In genomic region chr3:84695867-84696361, GRCm38 (mm10) we compare ENCODE assay signal across 8 mouse cellular contexts. TPM values are rescaled to one million over a fixed set of nuclear protein-coding genes. Genes with fewer than 3 reads are reported as not detected.
DNase-seq lines count a peak whose midpoint lies in the region; ATAC-seq and TF ChIP-seq lines count a peak whose summit lies in the region.

No protein-coding gene starts in this region.

- peak overlapping the region; percentile 49 for H3K4me2 ChIP-seq in forebrain, embryonic 13.5 days
- 0 out of 2 replicates have a peak overlapping the region, but pooled peaks have one; percentile 9 for H3K4me2 ChIP-seq in liver, postnatal 0 days (ENCODE audit: low read depth, low read length)
- no peak overlapping the region for H3K4me2 ChIP-seq in liver, embryonic 11.5 days
- peak overlapping the region; percentile 48 for H3K4me2 ChIP-seq in forebrain, embryonic 16.5 days (ENCODE audit: low read length)

- TF ChIP-seq EP300 in liver, postnatal 0 days (IDR thresholded peaks at IDR 0.05; ENCODE audit: low read depth): no peak

- H3K9me3 ChIP-seq in forebrain, embryonic 13.5 days (replicated peaks): no peaks in the 10 kb centered on the region
- no peaks in the 10 kb centered on the region for H3K9me3 ChIP-seq in forebrain, embryonic 10.5 days
- no peaks in the 10 kb centered on the region for H3K9me3 ChIP-seq in liver, postnatal 0 days (ENCODE audit: low read length)
- H3K9me3 ChIP-seq in liver, embryonic 11.5 days (ENCODE audit: control insufficient read depth, low read length): no peaks in the 10 kb centered on the region
- no peaks in the 10 kb centered on the region for H3K9me3 ChIP-seq in forebrain, embryonic 16.5 days (ENCODE audit: control insufficient read depth, low read length)

- no peaks in the 10 kb centered on the region for H3K36me3 ChIP-seq in forebrain, embryonic 13.5 days (ENCODE audit: poor library complexity, severe bottlenecking)
- no peaks in the 10 kb centered on the region for H3K36me3 ChIP-seq in forebrain, embryonic 10.5 days (replicated peaks)
- no peaks in the 10 kb centered on the region for H3K36me3 ChIP-seq in liver, postnatal 0 days (replicated peaks; ENCODE audit: insufficient read depth, low read length)
- no peaks in the 10 kb centered on the region for H3K36me3 ChIP-seq in liver, embryonic 11.5 days (ENCODE audit: control insufficient read depth, insufficient read depth, low read length)
- no peaks in the 10 kb centered on the region for H3K36me3 ChIP-seq in forebrain, embryonic 16.5 days (ENCODE audit: control insufficient read depth, insufficient read depth)

- H3K9ac ChIP-seq in forebrain, embryonic 13.5 days: no peak overlapping the region
- H3K9ac ChIP-seq in liver, postnatal 0 days (replicated peaks): no peak overlapping the region
- no peak overlapping the region for H3K9ac ChIP-seq in liver, embryonic 11.5 days (ENCODE audit: low read depth, low read length)
- no peak overlapping the region for H3K9ac ChIP-seq in forebrain, embryonic 16.5 days (replicated peaks; ENCODE audit: low read depth, low read length)

- 58% methylated on average over 9 of the region's 9 CpGs for WGBS in forebrain, embryonic 13.5 days
- 89% methylated on average over 9 of the region's 9 CpGs for WGBS in forebrain, embryonic 10.5 days
- WGBS in liver, postnatal 0 days (ENCODE audit: insufficient replicate concordance): 78% methylated on average over 9 of the region's 9 CpGs
- WGBS in liver, embryonic 11.5 days: 78% methylated on average over 9 of the region's 9 CpGs
- WGBS in forebrain, embryonic 16.5 days: 38% methylated on average over 9 of the region's 9 CpGs

- peak overlapping the region; percentile 10 for H3K27ac ChIP-seq in forebrain, embryonic 13.5 days
- no peak overlapping the region for H3K27ac ChIP-seq in forebrain, embryonic 10.5 days
- H3K27ac ChIP-seq in liver, postnatal 0 days (ENCODE audit: low read depth): no peak overlapping the region
- H3K27ac ChIP-seq in liver, embryonic 11.5 days (ENCODE audit: low read depth, low read length): no peak overlapping the region
- no peak overlapping the region for H3K27ac ChIP-seq in forebrain, embryonic 16.5 days (ENCODE audit: low read length)

- H3K27me3 ChIP-seq in forebrain, embryonic 13.5 days: no peaks in the 10 kb centered on the region
- no peaks in the 10 kb centered on the region for H3K27me3 ChIP-seq in forebrain, embryonic 10.5 days (ENCODE audit: poor library complexity, severe bottlenecking)
- no peaks in the 10 kb centered on the region for H3K27me3 ChIP-seq in liver, postnatal 0 days (ENCODE audit: insufficient read depth, low read length)
- H3K27me3 ChIP-seq in liver, embryonic 11.5 days (replicated peaks; ENCODE audit: control insufficient read depth, insufficient read depth, low read length): no peaks in the 10 kb centered on the region
- no peaks in the 10 kb centered on the region; the same call in 1 of the 2 replicates for H3K27me3 ChIP-seq in forebrain, embryonic 16.5 days (replicated peaks; ENCODE audit: control insufficient read depth, insufficient read depth, low read length)

- no peak for DNase-seq in forebrain, embryonic 10.5 days (ENCODE audit: extremely low spot score, low spot score)
- DNase-seq in liver, postnatal 0 days: no peak
- no peak for DNase-seq in liver, embryonic 11.5 days (ENCODE audit: low spot score)
- peak; percentile 63 to 83 for DNase-seq in lung, postnatal 4 days
- DNase-seq in spleen, postnatal 14 days (ENCODE audit: low spot score in 2 of 2): no peak
- no peak for DNase-seq in ovary, postnatal 14 days (ENCODE audit: low spot score)

- no peak overlapping the region for H3K4me3 ChIP-seq in forebrain, embryonic 13.5 days
- H3K4me3 ChIP-seq in forebrain, embryonic 10.5 days: no peak overlapping the region
- no peak overlapping the region for H3K4me3 ChIP-seq in liver, postnatal 0 days (ENCODE audit: low read depth, low read length)
- no peak overlapping the region for H3K4me3 ChIP-seq in liver, embryonic 11.5 days (ENCODE audit: low read depth, low read length)
- peak overlapping the region; percentile 17 for H3K4me3 ChIP-seq in forebrain, embryonic 16.5 days (replicated peaks; ENCODE audit: low read length)

- peak; percentile 14; the same call in 1 of the 2 replicates for ATAC-seq in forebrain, embryonic 13.5 days
- no peak for ATAC-seq in liver, postnatal 0 days
- ATAC-seq in liver, embryonic 11.5 days (replicated peaks; ENCODE audit: low FRiP score): no peak
- ATAC-seq in forebrain, embryonic 16.5 days: peak; percentile 10; the same call in 1 of the 2 replicates

- TF ChIP-seq CTCF in liver, postnatal 0 days (IDR thresholded peaks at IDR 0.05; ENCODE audit: low read depth): no peak

- peaks cover 18% of the 10 kb centered on the region for H3K4me1 ChIP-seq in forebrain, embryonic 13.5 days
- peaks cover 10% of the 10 kb centered on the region for H3K4me1 ChIP-seq in forebrain, embryonic 10.5 days
- no peaks in the 10 kb centered on the region for H3K4me1 ChIP-seq in liver, postnatal 0 days (ENCODE audit: insufficient read depth)
- H3K4me1 ChIP-seq in liver, embryonic 11.5 days (replicated peaks; ENCODE audit: control insufficient read depth, insufficient read depth, low read length): no peaks in the 10 kb centered on the region
- peaks cover 12% of the 10 kb centered on the region for H3K4me1 ChIP-seq in forebrain, embryonic 16.5 days (replicated peaks; ENCODE audit: control insufficient read depth, insufficient read depth, low read length)

RNA-seq across cellular contexts. Expression of gene Tmem154, which starts 29.9 kb away (rescaled TPM):
- 0.31 TPM in 2 replicates for polyA plus RNA-seq in forebrain, embryonic 13.5 days (2015; fragmentation: Nextera tagmentation; extraction: Ambion mirVana)
- 0.18 and 0.27 TPM in 2 replicates for polyA plus RNA-seq in forebrain, embryonic 10.5 days (2016; fragmentation: Nextera tagmentation; extraction: Ambion mirVana)
- polyA plus RNA-seq in liver, postnatal 0 days (2015; fragmentation: Nextera tagmentation; extraction: Ambion mirVana): 2.9 and 3.5 TPM in 2 replicates
- 0.60 and 0.89 TPM in 2 replicates for polyA plus RNA-seq in liver, embryonic 11.5 days (2014; fragmentation: Nextera tagmentation; extraction: Ambion mirVana)
- 0.85 and 1.2 TPM in 2 replicates for polyA plus RNA-seq in forebrain, embryonic 16.5 days (2015; fragmentation: Nextera tagmentation; extraction: Ambion mirVana)

Comparison
In these comparisons a context has a peak if more than half of its experiments do, and no peak if none do; other contexts are left out.
1. ATAC-seq: peak in forebrain, embryonic 13.5 days (single experiment) and forebrain, embryonic 16.5 days (single experiment); none in liver, postnatal 0 days (single experiment) and liver, embryonic 11.5 days (single experiment).
2. DNase-seq: peak in lung, postnatal 4 days (2 of 2); none in forebrain, embryonic 10.5 days (single experiment), liver, postnatal 0 days (single experiment), liver, embryonic 11.5 days (single experiment), spleen, postnatal 14 days (0 of 2) and ovary, postnatal 14 days (single experiment).